In the genomic region with DNA sequence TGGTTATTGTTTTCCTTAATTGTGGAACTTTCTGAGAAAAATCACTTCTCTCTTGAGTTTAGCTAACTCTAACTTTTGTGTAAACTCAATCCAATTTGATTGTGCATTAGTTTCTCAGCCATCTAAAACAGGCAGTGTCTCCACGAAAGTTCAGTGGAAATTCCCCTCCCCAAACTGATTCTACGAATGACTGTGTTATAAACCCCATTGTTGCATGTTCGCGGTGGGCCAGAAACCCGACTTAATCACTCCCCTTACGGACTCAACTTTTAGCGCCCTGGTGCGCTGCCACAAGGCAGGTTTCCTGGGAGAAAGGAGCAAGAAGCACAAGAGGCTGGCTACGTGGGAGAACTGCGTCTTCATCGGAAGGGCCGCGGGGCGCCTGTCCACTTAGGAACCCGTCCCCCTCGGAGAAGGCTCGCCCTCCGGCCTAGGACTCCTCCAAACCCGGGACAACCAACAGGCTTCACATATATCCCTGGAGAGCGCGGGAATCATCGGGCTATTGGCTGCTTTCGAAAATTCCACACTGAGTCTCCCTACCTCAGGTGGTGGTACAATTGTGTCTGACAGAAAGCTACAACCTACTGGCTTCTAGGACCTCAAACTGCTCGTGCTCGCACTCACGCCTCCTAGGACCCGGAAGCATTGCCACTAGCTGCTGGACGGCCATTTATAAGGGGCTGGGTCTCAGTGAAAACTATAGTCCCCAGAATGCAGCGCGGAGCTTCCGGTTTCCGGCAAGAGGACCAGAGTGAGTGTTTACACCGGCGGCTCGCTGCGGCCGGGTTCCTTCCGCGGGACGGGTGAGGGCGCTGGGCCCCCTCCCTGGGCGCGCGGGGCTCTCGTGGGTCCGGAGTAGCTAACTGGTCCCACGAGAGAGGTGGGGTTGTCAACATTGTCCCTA, we compare ENCODE assay signal across 8 mouse cellular contexts. TPM values are rescaled to one million over a fixed set of nuclear protein-coding genes. Genes with fewer than 3 reads are reported as not detected.
A peak's percentile ranks its signal among the peaks of the same experiment; 100 is the strongest.
DNase-seq lines count a peak whose midpoint lies in the region; ATAC-seq and TF ChIP-seq lines count a peak whose summit lies in the region.

A gene (plus strand): TSS at position 726 of the 907 bp plus-strand sequence.

- peak; percentile 83 to 87 for DNase-seq in CD8-positive naive resting alpha-beta T cell, adult 2 months (ENCODE audit: low read depth in 2 of 2, low spot score in 2 of 2)
- peak; percentile 91 for DNase-seq in c-Kit-positive CD71-negative TER-119-negative erythroid progenitor cells, embryonic 14.5 days (ENCODE audit: low read depth)
- DNase-seq in forebrain, embryonic 10.5 days (ENCODE audit: extremely low spot score, low spot score): peak; percentile 92
- DNase-seq in kidney, postnatal 25 days: peak; percentile 94 to 96
- DNase-seq in liver, embryonic 14.5 days (ENCODE audit: low read depth in 3 of 3, low spot score in 3 of 3): peak; percentile 84 to 86 (median 85)
- DNase-seq in neural tube, embryonic 11.5 days (ENCODE audit: low spot score): peak; percentile 89
- peak; percentile 93 for DNase-seq in stomach, postnatal 0 days (ENCODE audit: low spot score)

- ATAC-seq in heart, embryonic 15.5 days (replicated peaks; ENCODE audit: insufficient number of reproducible peaks, insufficient read depth, low FRiP score, low read depth): peak; percentile 95
- peak; percentile 99 for ATAC-seq in liver, embryonic 14.5 days (ENCODE audit: insufficient read depth)
- ATAC-seq in neural tube, embryonic 11.5 days (ENCODE audit: insufficient read depth, low FRiP score, low TSS enrichment): peak; percentile 84
- ATAC-seq in stomach, postnatal 0 days (ENCODE audit: low FRiP score, low TSS enrichment): peak; percentile 99

- H3K4me3 ChIP-seq in forebrain, embryonic 10.5 days: peak within 1 kb of the TSS; percentile 59
- peak within 1 kb of the TSS; percentile 78 for H3K4me3 ChIP-seq in heart, embryonic 15.5 days
- H3K4me3 ChIP-seq in liver, embryonic 14.5 days (ENCODE audit: insufficient read depth in 1 of 2, low read depth in 2 of 2, low read length in 2 of 2): peak within 1 kb of the TSS; percentile 73 to 96
- H3K4me3 ChIP-seq in neural tube, embryonic 11.5 days (ENCODE audit: low read depth, low read length): peak within 1 kb of the TSS; percentile 53
- peak within 1 kb of the TSS; percentile 63 for H3K4me3 ChIP-seq in stomach, postnatal 0 days (ENCODE audit: low read depth, low read length)

- TF ChIP-seq EP300 in liver, embryonic 14.5 days (IDR thresholded peaks at IDR 0.05; ENCODE audit: low read depth): no peak; the same call in 1 of the 2 replicates
- no peak for TF ChIP-seq EP300 in stomach, postnatal 0 days (optimal IDR thresholded peaks at IDR 0.05)

- H3K4me2 ChIP-seq in heart, embryonic 15.5 days: peak within 1 kb of the TSS; percentile 82
- peak within 1 kb of the TSS; percentile 88 for H3K4me2 ChIP-seq in liver, embryonic 14.5 days (ENCODE audit: low read depth)
- peak within 1 kb of the TSS; percentile 83 for H3K4me2 ChIP-seq in neural tube, embryonic 11.5 days (ENCODE audit: low read depth)
- H3K4me2 ChIP-seq in stomach, postnatal 0 days (replicated peaks; ENCODE audit: low read depth): peak within 1 kb of the TSS; percentile 86

- WGBS in forebrain, embryonic 10.5 days: under 1% methylated on average over 47 of the region's 47 CpGs
- under 1% methylated on average over 47 of the region's 47 CpGs for WGBS in heart, embryonic 15.5 days
- WGBS in liver, embryonic 14.5 days (ENCODE audit: insufficient replicate concordance): under 1% methylated on average over 47 of the region's 47 CpGs
- under 1% methylated on average over 47 of the region's 47 CpGs for WGBS in neural tube, embryonic 11.5 days
- WGBS in stomach, postnatal 0 days: under 1% methylated on average over 47 of the region's 47 CpGs

- H3K9me3 ChIP-seq in forebrain, embryonic 10.5 days: no peaks in the 10 kb centered on the region
- no peaks in the 10 kb centered on the region for H3K9me3 ChIP-seq in heart, embryonic 15.5 days (replicated peaks)
- H3K9me3 ChIP-seq in liver, embryonic 14.5 days (ENCODE audit: control insufficient read depth, low read length): no peaks in the 10 kb centered on the region
- H3K9me3 ChIP-seq in neural tube, embryonic 11.5 days (ENCODE audit: control insufficient read depth, low read length): no peaks in the 10 kb centered on the region
- no peaks in the 10 kb centered on the region for H3K9me3 ChIP-seq in stomach, postnatal 0 days (ENCODE audit: control insufficient read depth, low read length)

- peaks cover 19% of the 10 kb centered on the region for H3K4me1 ChIP-seq in forebrain, embryonic 10.5 days
- H3K4me1 ChIP-seq in heart, embryonic 15.5 days (replicated peaks): peaks cover 8% of the 10 kb centered on the region
- peaks cover 7 to 8% of the 10 kb centered on the region in 2 experiments for H3K4me1 ChIP-seq in liver, embryonic 14.5 days (replicated peaks; ENCODE audit: control insufficient read depth in 2 of 2, insufficient read depth in 2 of 2, low read length in 1 of 2)
- H3K4me1 ChIP-seq in neural tube, embryonic 11.5 days (ENCODE audit: control insufficient read depth, insufficient read depth, low read length): no peaks in the 10 kb centered on the region; the same call in 1 of the 2 replicates
- H3K4me1 ChIP-seq in stomach, postnatal 0 days (replicated peaks; ENCODE audit: control insufficient read depth, insufficient read depth): 0 out of 2 replicates have a peak, but pooled peaks cover 2% of the 10 kb centered on the region

- H3K36me3 ChIP-seq in forebrain, embryonic 10.5 days (replicated peaks): peaks cover 11% of the 10 kb centered on the region; the same call in 1 of the 2 replicates
- peaks cover 8% of the 10 kb centered on the region for H3K36me3 ChIP-seq in heart, embryonic 15.5 days
- peaks cover 2% of the 10 kb centered on the region; the same call in 1 of the 2 replicates for H3K36me3 ChIP-seq in liver, embryonic 14.5 days (replicated peaks; ENCODE audit: control insufficient read depth, insufficient read depth, low read depth)
- no peaks in the 10 kb centered on the region for H3K36me3 ChIP-seq in neural tube, embryonic 11.5 days (ENCODE audit: control insufficient read depth, insufficient read depth, low read length)
- no peaks in the 10 kb centered on the region for H3K36me3 ChIP-seq in stomach, postnatal 0 days (ENCODE audit: control insufficient read depth, insufficient read depth, low read length)

- H3K9ac ChIP-seq in heart, embryonic 15.5 days: peak within 1 kb of the TSS; percentile 66
- H3K9ac ChIP-seq in liver, embryonic 14.5 days (replicated peaks): peak within 1 kb of the TSS; percentile 83
- peak within 1 kb of the TSS; percentile 69 for H3K9ac ChIP-seq in neural tube, embryonic 11.5 days (ENCODE audit: low read length)
- peak within 1 kb of the TSS; percentile 73 for H3K9ac ChIP-seq in stomach, postnatal 0 days (ENCODE audit: low read length)

- no peak; the same call in 1 of the 2 replicates for TF ChIP-seq CTCF in liver, embryonic 14.5 days (IDR thresholded peaks at IDR 0.05; ENCODE audit: low read depth)
- peak; percentile 23; the same call in 1 of the 2 replicates for TF ChIP-seq CTCF in stomach, postnatal 0 days (IDR thresholded peaks at IDR 0.05; ENCODE audit: low read depth)

- peak within 1 kb of the TSS; percentile 92 for H3K27ac ChIP-seq in forebrain, embryonic 10.5 days
- peak within 1 kb of the TSS; percentile 77 for H3K27ac ChIP-seq in heart, embryonic 15.5 days
- H3K27ac ChIP-seq in liver, embryonic 14.5 days: peak within 1 kb of the TSS; percentile 28
- peak within 1 kb of the TSS; percentile 72; the same call in 1 of the 2 replicates for H3K27ac ChIP-seq in neural tube, embryonic 11.5 days (ENCODE audit: low read depth, low read length)
- peak within 1 kb of the TSS; percentile 85 for H3K27ac ChIP-seq in stomach, postnatal 0 days (replicated peaks)

- H3K27me3 ChIP-seq in forebrain, embryonic 10.5 days (ENCODE audit: poor library complexity, severe bottlenecking): no peaks in the 10 kb centered on the region
- H3K27me3 ChIP-seq in heart, embryonic 15.5 days: no peaks in the 10 kb centered on the region
- H3K27me3 ChIP-seq in liver, embryonic 14.5 days (ENCODE audit: control insufficient read depth, insufficient read depth, low read length): no peaks in the 10 kb centered on the region
- H3K27me3 ChIP-seq in neural tube, embryonic 11.5 days (ENCODE audit: control insufficient read depth, insufficient read depth, low read length): no peaks in the 10 kb centered on the region
- H3K27me3 ChIP-seq in stomach, postnatal 0 days (ENCODE audit: control insufficient read depth, insufficient read depth, low read length): no peaks in the 10 kb centered on the region

RNA-seq across cellular contexts. Expression of the gene that starts here (rescaled TPM):
- polyA plus RNA-seq in forebrain, embryonic 10.5 days (2016; fragmentation: Nextera tagmentation; extraction: Ambion mirVana): 109 and 111 TPM in 2 replicates
- polyA plus RNA-seq in heart, embryonic 15.5 days (2015; fragmentation: Nextera tagmentation; extraction: Ambion mirVana): 100 and 102 TPM in 2 replicates
- polyA plus RNA-seq in liver, embryonic 14.5 days (2012; rRNA removed): 25.4 and 35.6 TPM in 2 replicates
- 44.8 and 46.6 TPM in 2 replicates for polyA plus RNA-seq in liver, embryonic 14.5 days (2014; fragmentation: Nextera tagmentation; extraction: Ambion mirVana)
- 119 and 124 TPM in 2 replicates for polyA plus RNA-seq in neural tube, embryonic 11.5 days (2014; fragmentation: Nextera tagmentation; extraction: Ambion mirVana)
- polyA plus RNA-seq in stomach, postnatal 0 days (2015; fragmentation: Nextera tagmentation; extraction: Ambion mirVana): 93.1 and 94.6 TPM in 2 replicates

Comparison
In these comparisons a context has a peak if more than half of its experiments do, and no peak if none do; other contexts are left out.
1. Peak in every context shown above with its lines: DNase-seq, ATAC-seq, H3K4me3 ChIP-seq and H3K27ac ChIP-seq.
2. H3K27ac ChIP-seq: peak in every context shown above with its lines; median percentile 92 in forebrain, embryonic 10.5 days; 85 in stomach, postnatal 0 days; 77 in heart, embryonic 15.5 days; 72 in neural tube, embryonic 11.5 days; 28 in liver, embryonic 14.5 days.